Mouse (Mus musculus): ENCODE data around the gene Crxos. TPM values are rescaled to one million over a fixed set of nuclear protein-coding genes. Genes with fewer than 3 reads are reported as not detected.

Crxos gene
- total RNA-seq, 2 experiments from 2014 or later = not detected

Other genes with a start within 250 kb of the Crxos start
- gene Obox3, start 242.7 kb upstream of the Crxos start, total RNA-seq (2014; fragmentation: Nextera tagmentation) = not detected in 2 replicates
- not detected in 2 replicates for gene Obox3, start 242.7 kb upstream of the Crxos start, total RNA-seq (2017)
- not detected in 2 replicates for gene Obox5, start 132.5 kb upstream of the Crxos start, total RNA-seq (2014; fragmentation: Nextera tagmentation)
- gene Obox5, start 132.5 kb upstream of the Crxos start, total RNA-seq (2017) = not detected in 2 replicates
- gene Obox6, start 42.9 kb upstream of the Crxos start, total RNA-seq (2014; fragmentation: Nextera tagmentation) = not detected in 2 replicates
- gene Obox6, start 42.9 kb upstream of the Crxos start, total RNA-seq (2017) = not detected in 2 replicates
- not detected in 2 replicates for gene Crx, start 2.6 kb upstream of the Crxos start, total RNA-seq (2014; fragmentation: Nextera tagmentation)
- not detected in 2 replicates for gene Crx, start 2.6 kb upstream of the Crxos start, total RNA-seq (2017)
- gene Selenow, start 39.8 kb downstream of the Crxos start, total RNA-seq (2014; fragmentation: Nextera tagmentation) = 96.6 and 124 TPM in 2 replicates
- gene Selenow, start 39.8 kb downstream of the Crxos start, total RNA-seq (2017) = 28.8 and 30.2 TPM in 2 replicates
- gene Nop53, start 63.5 kb downstream of the Crxos start, total RNA-seq (2014; fragmentation: Nextera tagmentation) = 70.6 and 105 TPM in 2 replicates
- 186 and 221 TPM in 2 replicates for gene Nop53, start 63.5 kb downstream of the Crxos start, total RNA-seq (2017)
- not detected in 2 replicates for gene Ehd2, start 85.0 kb downstream of the Crxos start, total RNA-seq (2014; fragmentation: Nextera tagmentation)
- gene Ehd2, start 85.0 kb downstream of the Crxos start, total RNA-seq (2017) = 0.13 TPM in 1 of 2 replicates, not detected in the other
- 12.2 and 21.8 TPM in 2 replicates for gene Bicra, start 165.3 kb downstream of the Crxos start, total RNA-seq (2014; fragmentation: Nextera tagmentation)
- gene Bicra, start 165.3 kb downstream of the Crxos start, total RNA-seq (2017) = 0.34 and 0.93 TPM in 2 replicates
- not detected in 2 replicates for gene Zfp541, start 179.2 kb downstream of the Crxos start, total RNA-seq (2014; fragmentation: Nextera tagmentation)
- gene Zfp541, start 179.2 kb downstream of the Crxos start, total RNA-seq (2017) = 0.31 TPM in 1 of 2 replicates, not detected in the other
- 81.0 and 105 TPM in 2 replicates for gene Napa, start 215.8 kb downstream of the Crxos start, total RNA-seq (2014; fragmentation: Nextera tagmentation)
- 38.5 and 39.5 TPM in 2 replicates for gene Napa, start 215.8 kb downstream of the Crxos start, total RNA-seq (2017)
- gene Kptn, start 237.3 kb downstream of the Crxos start, total RNA-seq (2014; fragmentation: Nextera tagmentation) = 19.2 and 20.9 TPM in 2 replicates
- 9.7 and 11.2 TPM in 2 replicates for gene Kptn, start 237.3 kb downstream of the Crxos start, total RNA-seq (2017)
- gene Slc8a2, start 247.2 kb downstream of the Crxos start, total RNA-seq (2014; fragmentation: Nextera tagmentation) = not detected in 2 replicates
- not detected in 2 replicates for gene Slc8a2, start 247.2 kb downstream of the Crxos start, total RNA-seq (2017)

All from granulocyte monocyte progenitor cell, adult 5-6 weeks (primary cell).